Mouse (Mus musculus): ENCODE results near the gene Cyp2d12. TPM values are rescaled to one million over a fixed set of nuclear protein-coding genes. Genes with fewer than 3 reads are reported as not detected.

Cyp2d12 gene
- polyA plus RNA-seq (2012): not detected in 2 replicates

GRCm38 (mm10) chr15:82554531-82555230 lies at the start of gene Cyp2d12:
TSS of gene Cyp2d12 (plus strand) at chr15:82555072.

Other genes with a start within 250 kb of the Cyp2d12 start
- gene Naga, start 216.1 kb upstream of the Cyp2d12 start, polyA plus RNA-seq (2012): 216 and 233 TPM in 2 replicates
- 2.9 and 3.3 TPM in 2 replicates for gene Pheta2, start 216.1 kb upstream of the Cyp2d12 start, polyA plus RNA-seq (2012)
- gene Smdt1, start 216.1 kb upstream of the Cyp2d12 start, polyA plus RNA-seq (2012): 126 and 146 TPM in 2 replicates
- 334 and 349 TPM in 2 replicates for gene Ndufa6, start 200.8 kb upstream of the Cyp2d12 start, polyA plus RNA-seq (2012)
- 0.16 and 0.25 TPM in 2 replicates for gene Cyp2d22, start 174.8 kb upstream of the Cyp2d12 start, polyA plus RNA-seq (2012)
- gene Cyp2d11, start 161.1 kb upstream of the Cyp2d12 start, polyA plus RNA-seq (2012): not detected in 2 replicates
- not detected in 2 replicates for gene Cyp2d10, start 147.9 kb upstream of the Cyp2d12 start, polyA plus RNA-seq (2012)
- not detected in 2 replicates for gene Cyp2d9, start 121.6 kb upstream of the Cyp2d12 start, polyA plus RNA-seq (2012)
- not detected in 2 replicates for gene Cyp2d34, start 65.9 kb downstream of the Cyp2d12 start, polyA plus RNA-seq (2012)
- not detected in 2 replicates for gene Cyp2d40, start 209.1 kb downstream of the Cyp2d12 start, polyA plus RNA-seq (2012)
- 0.12 TPM in 1 of 2 replicates, not detected in the other for gene Cyp2d26, start 239.2 kb downstream of the Cyp2d12 start, polyA plus RNA-seq (2012)

All from megakaryocyte-erythroid progenitor cell, adult 5 weeks (primary cell).